Mouse (Mus musculus): ENCODE results near the gene Gm21812. TPM values are rescaled to one million over a fixed set of nuclear protein-coding genes. Genes with fewer than 3 reads are reported as not detected.
"Not testable (repeated sequence)": the region's sequence is repeated elsewhere in the genome, so short reads cannot be mapped to it uniquely, and the experiment has no call there.

Gm21812 gene
- not detected in 2 replicates for polyA plus RNA-seq (2016; fragmentation: Nextera tagmentation; extraction: Ambion mirVana)

DNA sequence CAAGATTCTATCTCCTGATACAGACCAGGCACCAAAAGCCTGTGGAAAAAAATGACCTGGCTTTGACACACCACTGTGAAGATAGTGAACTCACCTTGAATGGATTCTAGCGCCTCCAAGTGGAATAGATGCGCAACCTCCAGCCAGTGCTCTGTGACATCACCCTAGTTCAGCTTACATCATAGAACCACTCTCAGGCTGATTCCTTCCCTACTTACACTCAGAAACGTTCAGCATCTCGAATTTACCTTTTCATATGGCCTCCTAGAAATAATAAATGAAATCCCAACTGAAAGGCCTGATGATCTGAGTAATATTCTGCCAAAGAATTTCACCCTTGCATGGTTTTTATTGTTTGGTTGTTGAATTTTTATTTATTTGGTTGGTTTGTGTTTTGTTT, at the start of gene Gm21812:
TSS of gene Gm21812 (minus strand) at position 101 of the 400 bp plus-strand sequence.
- H3K9me3 ChIP-seq; H3K27me3 ChIP-seq; H3K4me1 ChIP-seq; H3K36me3 ChIP-seq; H3K9ac ChIP-seq (replicated peaks); H3K27ac ChIP-seq (replicated peaks); ATAC-seq (ENCODE audit: low FRiP score, low read depth); H3K4me3 ChIP-seq; H3K4me2 ChIP-seq (replicated peaks): not testable (repeated sequence)
- WGBS, result no CpG with 5 or more reads among the region's 4 CpGs

Other genes starting within 250 kb of the Gm21812 start
- not detected in 2 replicates for gene Gm21292, start 213.3 kb downstream of the Gm21812 start, polyA plus RNA-seq (2016; fragmentation: Nextera tagmentation; extraction: Ambion mirVana)
- gene Gm21721, start 145.0 kb downstream of the Gm21812 start, polyA plus RNA-seq (2016; fragmentation: Nextera tagmentation; extraction: Ambion mirVana), result not detected in 2 replicates
- not detected in 2 replicates for gene Gm21874, start 69.0 kb upstream of the Gm21812 start, polyA plus RNA-seq (2016; fragmentation: Nextera tagmentation; extraction: Ambion mirVana)